Mouse (Mus musculus) urinary bladder, adult 2 months (tissue): ENCODE data around the gene Gm17018. TPM values are rescaled to one million over a fixed set of nuclear protein-coding genes. Genes with fewer than 3 reads are reported as not detected.

ENCODE experiments used
- DNase-seq: peaks from one replicate; pipeline ENCODE4 v3.0.0; 2022; ENCODE audit warnings: low spot score
- polyA plus RNA-seq: library from polyadenylated mRNA; depleted of rRNA; stranded (reverse); fragments of >200 nt; gene quantifications from 2 replicates; pipeline ENCODE4 v1.2.3, GENCODE M21; 2012

Gene Gm17018
- polyA plus RNA-seq, 1 experiment: 27.7 TPM

DNA sequence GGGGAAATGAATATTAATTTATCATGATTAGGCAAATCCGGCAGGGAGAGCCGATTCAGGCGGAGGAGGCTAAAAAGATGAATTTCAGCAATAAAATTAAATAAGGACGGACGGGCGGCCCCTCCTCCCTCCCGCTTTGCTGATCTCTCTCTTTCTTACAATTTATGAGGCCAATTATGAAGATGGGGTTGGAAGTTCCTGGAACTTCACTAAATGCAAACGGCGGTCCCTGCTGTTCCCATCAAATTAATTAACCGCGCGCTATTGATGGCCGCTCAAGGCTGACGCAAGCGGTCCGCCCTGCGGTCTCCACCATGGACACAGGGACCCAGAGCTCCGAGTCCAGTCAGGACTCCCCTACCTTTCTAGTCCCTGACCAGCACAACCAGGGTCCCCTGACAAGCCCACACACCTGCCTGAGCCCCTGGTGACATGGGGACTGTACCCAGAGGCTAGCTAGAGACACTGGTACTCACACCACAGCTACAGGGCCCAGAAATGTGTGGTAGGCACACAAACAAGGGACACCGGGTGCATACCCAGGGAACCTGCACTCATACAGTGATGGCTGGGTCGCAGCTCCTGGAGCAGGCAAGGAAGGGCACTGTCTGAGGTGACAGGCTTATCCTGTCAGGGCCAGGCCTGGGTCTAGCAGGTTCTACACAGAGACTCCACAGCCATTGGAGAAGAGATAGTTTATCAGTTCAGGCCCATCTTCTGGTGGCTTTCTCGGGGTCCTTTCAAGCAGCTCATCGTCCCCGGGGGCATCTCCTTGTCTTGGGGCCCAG is 11.1 kb upstream of the Gm17018 start:
- DNase-seq: no peak

DNA sequence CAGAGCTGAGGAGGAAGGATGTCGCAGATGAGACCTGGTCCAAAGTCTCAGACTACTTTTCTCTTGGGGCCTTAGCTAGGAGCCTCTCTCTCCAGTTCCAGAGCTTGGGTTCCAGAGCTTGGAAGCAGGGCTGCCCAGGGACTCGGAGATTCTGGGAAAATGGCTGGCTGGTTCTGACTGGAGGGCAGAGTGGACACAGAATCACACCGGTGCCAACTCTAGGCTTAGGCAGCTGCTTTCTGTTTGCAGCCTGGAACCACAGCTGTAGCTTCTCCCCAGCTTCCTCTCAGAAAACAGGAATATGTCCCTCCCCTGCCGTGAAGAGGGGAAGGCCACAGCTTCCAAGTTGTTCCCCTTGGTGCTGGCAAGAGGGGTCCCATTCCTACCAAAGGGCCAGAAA is 10.5 kb upstream of the Gm17018 start:
- DNase-seq: no peak

DNA sequence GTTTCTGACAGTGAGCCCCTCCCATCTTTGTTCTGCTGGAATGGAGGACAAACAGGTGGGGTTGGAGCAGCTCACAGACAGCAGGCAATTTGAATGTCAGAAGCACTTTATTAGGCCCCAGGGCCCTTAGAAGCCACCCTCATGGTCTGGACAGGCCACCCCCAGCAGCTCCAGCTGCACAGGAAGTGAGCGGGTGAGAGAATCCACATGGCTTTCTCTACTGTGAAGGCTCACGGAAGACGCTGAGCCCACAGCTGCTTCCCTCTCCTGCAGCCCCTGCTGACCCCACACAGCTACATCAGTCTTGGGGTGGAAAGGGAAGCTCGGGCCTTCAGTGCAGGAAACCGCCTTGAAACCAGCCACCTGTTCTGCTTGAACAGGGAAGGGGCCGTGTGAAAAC is 8.2 kb upstream of the Gm17018 start:
- no peak for DNase-seq

DNA sequence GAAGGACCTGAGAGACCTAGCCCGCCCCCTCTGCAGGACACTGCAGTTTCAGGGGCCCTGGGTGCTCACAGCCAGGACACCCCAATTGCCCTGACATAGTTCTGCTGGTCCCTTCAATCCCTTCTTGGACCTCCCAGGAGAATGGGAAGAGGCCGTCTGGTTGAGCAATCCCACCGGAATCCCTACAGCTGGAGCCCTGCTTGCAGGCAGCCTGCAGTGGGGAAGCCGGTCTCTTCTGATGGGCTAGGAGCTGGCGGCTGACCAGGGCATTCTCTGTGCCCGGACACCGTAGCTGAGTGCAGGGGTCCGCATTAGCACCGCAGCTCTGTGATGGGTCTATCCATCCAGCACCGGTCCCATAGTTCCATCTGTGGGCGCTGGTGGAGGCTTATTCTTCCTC is 6.3 kb upstream of the Gm17018 start:
- no peak for DNase-seq

DNA sequence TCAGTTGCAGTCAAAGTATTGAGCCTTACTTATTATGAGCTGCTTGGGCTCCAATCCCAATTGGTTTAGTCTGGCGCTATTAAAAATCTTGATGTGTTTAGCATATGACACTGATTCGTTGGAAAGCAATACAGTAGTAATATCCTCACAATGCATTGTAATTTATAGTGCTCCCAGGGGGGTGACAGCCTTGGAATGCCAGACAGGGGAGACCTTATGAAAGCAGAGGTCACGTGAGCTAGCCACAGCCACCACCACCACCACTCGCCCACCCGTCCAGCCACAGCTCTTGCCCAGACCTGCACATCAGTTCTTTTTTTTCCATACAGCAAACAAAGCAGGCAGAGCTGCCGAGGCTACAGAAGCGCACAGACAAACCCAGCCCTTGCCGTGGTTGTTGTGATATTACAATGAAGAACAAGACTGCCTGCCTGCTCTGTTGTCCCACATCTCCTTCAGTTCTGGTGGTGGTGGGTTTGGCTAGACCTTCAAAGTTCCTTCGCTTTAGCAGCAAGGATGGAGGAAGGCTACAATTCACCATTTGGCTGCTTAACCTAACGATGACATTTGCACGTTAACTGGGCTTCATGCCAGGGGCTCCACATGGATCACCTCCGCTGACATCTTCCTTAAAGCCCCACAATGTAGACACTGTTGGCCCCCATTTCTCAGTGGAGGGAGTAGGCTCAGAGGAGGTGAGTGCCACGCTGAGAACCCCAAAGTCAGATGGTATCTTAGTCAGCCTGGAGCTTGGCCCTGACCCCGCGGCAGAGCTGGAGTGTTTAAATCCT is 5.7 kb downstream of the Gm17018 start:
- DNase-seq: no peak

DNA sequence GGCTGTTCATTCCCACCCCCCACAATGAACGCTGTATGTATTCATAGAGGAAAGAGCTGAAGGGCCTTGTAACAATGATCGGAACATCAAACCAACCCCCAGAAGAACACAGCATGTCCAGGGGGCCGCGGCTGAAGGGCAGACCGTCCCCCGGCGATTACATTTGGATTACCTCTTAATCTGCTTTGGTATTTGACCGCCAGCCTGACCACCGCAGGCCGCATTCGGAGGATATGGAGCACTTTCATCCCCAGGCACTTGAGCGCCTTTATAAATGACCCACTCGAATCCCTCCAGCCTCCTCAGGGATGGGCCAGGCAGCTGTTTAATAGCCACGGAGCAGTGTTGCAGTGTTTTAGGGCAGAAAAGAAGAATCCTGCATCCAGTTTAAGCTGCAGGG is 7.0 kb downstream of the Gm17018 start:
- DNase-seq: no peak

DNA sequence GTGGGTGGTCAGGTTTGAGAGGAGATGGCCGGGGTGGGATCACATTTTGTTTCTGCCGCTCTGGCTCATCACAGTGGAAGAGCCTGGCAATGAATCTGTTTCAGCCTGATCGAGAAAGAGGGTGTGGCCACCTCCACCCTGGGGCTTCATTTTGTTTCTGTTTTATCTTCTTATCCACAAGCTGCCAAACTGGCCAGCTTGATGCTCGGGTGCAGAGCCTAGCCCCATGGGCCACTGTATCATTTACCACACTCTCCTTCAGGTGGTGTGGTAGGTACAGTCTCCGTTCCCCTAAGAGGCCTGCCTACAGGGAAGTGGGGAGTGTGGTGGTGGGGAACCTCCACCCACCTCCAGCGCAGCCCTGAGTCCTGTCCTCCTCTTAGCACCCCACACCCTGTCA is 12.6 kb downstream of the Gm17018 start:
- DNase-seq: no peak

DNA sequence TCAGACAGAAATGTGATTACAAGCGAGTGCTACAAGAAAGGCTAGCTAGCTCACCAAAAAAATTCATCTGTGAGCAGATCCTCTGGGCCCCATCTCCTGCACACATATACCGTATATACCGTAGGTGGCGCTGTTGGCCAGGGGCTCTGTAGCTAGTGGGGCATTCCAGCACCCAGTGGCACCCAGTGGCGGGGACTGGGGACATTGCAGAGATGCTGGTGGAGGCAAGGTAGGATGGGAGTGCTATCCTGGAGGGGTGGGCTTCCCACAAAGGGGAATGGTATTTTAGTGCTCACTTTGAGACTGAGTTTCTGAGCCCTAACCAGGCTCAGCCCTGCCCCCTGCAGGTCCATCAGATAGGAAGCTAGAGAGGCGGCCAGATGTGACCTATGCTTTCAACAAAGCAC is 13.4 kb downstream of the Gm17018 start:
- peak; percentile 59 for DNase-seq

DNA sequence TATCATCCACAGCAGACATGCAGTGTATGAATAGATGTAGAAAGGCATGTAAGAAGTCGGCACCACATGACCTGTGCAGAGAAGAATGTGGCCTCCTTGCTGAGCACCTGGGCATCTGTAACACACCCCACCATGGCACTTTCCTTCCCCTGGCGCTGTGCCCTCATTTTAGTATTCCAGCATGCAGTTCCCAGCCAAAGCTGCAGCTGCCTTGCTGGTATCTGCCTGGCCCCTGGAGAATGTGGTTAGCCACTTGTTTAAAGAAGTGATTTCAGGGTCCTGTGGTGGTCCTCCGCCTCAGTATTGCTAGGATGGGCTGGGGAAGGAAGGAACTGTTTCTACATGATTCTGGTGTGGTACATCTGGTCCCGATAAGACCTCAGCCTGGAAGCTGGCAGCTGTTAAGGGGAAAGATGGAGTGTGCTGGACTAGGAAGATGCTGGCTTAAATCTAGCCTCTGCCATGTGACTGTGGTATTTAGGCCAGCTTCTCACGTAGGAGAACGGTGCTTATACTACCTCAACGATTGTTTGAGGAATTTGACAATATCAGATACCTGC is 14.0 kb downstream of the Gm17018 start:
- DNase-seq: no peak

DNA sequence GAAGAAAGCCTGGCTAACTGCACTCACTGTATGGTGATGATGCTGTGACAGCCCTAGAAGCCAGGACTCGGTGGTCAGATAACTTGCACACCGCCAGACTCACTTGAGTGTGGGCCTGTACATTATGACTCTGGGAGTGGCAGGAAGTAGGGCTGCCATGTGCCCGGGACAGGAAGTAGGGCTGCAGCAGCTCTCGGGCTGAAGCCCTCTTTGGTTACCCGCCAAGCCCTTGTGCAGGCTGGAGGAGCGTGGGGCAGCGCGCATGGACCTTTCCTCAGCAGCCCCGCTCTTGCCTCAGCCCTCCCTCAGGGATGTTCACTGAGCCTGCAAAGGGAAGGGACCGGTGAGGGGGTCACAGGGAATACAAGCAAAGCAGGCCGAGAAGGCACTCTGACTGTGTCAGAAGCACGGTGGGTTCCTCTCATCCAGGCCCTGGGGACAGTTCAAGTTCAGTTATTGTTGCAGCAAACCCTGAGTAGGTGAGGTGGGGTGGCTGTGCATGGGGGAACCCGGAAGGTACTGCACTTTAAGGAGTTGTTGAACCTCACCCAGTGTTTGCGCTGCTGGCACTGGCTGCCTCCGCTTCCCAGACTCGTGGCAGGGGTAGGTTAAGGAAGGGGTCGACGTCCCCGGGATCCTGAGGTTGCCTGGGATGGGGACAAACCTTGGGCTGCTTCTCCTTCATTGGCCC is 14.7 kb downstream of the Gm17018 start:
- DNase-seq: no peak

DNA sequence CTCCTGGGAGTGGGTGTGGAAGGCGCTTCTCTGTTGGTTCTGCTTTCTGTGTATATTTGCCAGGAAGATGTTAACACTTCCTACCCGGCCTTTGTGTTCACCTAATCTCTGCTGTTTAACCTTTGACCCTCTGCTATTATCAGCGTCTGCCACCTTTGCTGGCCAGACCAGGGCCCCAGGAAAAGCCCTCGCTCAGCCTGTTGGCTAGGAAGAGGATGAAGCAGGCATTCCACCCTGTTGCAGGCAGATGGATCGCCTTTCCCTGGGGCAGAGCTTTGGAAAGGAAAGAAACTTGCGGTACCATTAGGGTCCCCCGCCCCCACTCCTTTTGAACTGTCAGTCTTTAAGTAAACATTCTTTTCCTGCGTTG is 15.2 kb downstream of the Gm17018 start:
- no peak for DNase-seq

DNA sequence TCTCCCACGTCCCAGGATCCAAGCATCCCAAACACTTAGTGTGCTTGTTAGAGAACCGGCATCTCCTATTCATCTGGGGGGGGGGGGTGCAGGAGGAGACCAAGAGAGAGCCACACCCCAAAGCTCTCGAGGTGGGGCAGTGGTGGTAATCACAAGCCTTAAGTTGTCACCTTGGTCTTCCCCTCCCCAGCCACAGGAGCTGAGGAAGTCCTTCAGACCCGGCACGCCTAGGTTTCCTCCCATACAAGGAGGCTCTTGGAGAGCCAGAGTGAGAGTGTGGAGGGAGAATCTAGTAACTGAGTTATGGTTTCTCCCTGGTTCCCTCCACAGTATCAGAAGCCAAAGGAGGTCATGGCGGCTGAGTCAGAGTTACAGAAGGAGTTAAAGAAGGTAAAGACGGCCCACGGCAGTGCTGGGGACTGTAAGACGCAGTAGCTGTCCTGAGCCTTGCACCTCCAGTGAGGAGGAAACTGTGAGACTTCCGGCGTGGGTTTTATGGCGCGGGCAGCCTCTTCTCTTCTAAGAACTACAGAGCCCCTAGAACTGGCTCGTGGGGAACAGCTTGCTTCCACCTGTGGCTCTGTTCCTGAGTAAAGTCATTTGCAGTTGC is 16.8 kb downstream of the Gm17018 start:
- no peak for DNase-seq

DNA sequence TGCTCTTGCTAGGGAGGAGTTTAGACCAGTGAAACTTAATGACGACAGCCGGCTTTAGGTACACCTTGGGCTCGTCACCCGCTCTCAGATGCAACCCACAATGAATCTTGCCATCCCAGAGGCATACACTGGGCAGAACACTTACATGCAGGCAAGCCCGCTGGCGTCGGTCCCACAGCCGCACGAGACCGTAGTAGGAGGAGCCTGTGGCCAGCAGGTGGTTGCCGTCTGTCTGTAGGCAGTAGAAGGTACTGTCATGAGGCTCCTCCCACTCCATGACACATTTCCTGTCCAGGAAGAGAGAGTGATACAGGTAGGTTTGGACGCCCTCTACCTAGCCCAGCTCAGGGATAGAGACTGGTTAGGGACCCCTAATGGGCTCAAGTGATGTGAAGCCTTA is 18.6 kb downstream of the Gm17018 start:
- no peak for DNase-seq

DNA sequence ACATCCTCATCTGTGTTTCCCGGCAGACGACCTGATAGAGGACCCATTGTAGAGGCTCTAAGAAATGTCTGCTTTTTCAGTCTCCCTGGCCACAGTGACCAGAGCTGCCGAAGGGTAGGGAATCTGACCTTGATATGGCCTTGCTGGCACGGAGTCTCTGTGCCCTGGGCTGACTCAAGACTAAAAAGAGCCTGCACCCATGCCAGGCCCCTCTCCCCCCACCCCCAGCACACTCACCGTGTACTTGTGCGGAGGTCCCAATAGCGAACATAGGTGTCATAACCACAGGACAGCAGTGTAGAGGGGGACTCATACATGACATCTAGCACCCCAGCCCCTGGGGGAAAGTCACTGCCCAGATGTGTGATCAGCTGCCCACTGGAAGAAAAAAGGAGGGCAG is 19.0 kb downstream of the Gm17018 start:
- DNase-seq: no peak

DNA sequence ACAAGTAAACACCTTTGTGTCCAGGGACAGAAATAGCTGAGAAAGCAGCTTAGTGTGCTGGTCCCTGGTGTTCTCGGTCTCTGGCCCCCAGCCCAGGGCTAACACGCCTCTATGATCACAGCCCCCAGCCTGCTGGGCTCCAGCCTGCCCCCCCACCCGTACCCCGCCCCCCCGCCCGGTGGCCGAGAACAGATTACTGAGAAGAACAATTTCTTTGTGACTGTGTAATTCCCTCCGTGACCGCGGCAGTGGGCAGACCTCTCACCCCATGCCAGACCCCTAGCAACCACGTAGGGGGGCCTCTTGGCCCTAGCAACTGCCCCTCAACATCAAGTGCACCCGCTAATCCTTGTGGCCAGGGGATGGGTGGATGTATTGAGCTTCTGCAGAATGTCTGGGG is 19.8 kb downstream of the Gm17018 start:
- no peak for DNase-seq

DNA sequence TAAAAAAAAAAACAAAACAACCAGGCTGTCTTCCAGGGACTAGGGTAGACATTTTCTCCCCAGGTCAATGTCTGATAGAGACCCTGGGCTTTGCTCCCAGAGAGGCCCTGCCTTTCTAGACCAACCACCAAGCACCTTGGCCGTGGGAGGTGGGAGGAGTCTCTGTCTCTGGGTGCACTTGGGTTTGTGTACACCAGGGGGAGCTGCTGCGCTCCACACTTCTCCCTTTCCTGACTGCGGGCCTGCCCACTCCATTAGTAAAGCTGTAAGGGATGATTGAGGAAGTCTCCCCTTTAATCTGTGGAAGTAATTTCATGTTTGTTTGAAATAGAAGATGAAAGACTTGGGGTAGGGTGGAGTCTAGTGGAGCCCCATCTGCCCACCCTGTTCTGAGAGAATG is 20.8 kb downstream of the Gm17018 start:
- DNase-seq: peak; percentile 27

DNA sequence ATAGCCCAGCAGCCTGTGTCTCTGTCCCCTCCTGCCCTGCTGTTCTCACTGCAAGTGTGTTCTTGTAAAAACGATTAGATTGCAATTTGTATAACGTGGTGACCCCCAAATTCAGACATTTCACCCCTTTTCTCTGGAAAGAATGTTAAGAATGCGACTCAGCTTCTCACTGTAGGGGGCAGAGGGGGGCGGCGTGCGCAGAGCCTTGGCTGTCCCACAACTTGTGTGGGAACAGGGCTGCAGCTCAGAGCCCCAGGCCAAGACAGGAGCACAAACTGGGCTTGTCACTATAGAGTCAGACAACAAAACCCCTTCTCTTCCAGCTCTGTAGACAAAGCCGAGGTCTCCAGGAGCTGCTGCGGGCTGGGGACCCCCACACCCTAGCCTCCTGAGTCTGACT is 21.7 kb downstream of the Gm17018 start:
- DNase-seq: no peak

DNA sequence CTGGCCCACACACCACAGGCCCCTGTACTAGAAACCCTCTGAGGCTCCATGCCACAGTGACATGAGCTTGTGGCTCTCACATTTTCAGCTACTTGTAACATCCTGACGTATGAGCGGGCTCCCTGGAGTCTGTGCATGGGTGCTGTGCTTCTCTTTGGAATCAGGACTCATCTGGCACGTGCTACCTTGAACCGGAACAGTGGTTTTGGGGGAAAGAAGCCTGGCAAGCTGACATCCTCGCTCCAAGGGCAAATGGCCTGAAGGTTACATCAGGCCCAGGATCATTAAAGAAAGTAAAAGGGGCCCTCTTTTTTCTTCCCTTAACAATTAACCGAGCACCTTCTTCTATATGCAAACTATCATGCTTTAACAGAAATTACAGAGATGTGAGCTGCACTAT is 22.7 kb downstream of the Gm17018 start:
- no peak for DNase-seq

DNA sequence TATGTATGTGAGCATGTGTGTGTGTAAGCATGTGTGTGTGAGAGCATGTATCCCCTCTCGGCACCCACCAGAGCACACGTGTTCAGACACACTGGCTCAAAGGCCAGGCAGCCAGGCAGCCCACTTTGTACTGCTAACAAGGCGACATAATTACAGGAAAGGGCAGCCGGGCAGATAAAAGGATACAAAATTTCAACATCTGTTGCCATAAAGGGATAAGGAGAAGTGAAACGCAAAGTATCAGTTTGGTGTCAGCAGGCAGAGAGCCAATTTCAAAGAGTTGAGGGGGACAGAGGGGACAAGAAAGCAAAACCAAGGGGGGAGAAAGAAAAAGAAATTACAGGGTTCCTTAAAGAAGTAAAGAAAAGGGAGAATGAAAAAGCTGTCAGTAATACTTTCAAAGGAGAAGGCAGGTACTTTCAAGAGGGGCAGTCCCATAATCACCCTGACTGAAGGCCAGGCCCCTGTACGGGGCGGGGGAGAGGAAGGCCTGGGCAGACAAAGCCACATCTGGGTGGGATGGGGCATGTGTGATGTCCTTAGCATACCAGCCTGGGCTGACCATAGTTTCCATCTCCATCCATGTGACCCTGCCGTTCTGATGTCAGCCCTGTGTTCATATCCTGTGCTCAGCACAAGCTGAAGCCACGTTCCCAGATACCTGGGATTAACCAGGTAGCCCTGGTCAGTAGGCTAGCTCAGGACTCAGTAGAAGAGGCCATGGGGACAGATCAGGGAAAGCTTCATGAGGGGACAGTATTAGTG is 24.6 kb downstream of the Gm17018 start:
- no peak for DNase-seq

DNA sequence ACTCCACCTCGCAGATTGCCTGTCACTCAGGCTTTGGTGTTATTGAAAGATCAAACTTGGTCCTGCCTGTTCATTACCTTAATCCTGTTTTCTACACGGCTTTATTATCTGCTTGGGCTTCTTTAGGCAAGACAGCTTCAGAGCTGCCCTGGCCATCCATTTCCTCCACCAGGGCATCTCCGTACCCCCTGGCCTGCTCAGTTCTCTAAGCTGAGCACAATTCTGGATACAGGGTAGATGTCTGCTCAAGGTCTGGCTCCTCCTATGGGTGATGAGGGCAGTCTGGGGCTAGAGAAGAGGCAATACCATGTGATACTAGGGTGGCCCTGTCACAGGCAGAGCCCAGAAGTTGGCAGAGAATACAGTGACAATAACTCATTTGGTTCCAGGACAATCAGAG is 26.4 kb downstream of the Gm17018 start:
- DNase-seq: no peak
